Mouse (Mus musculus): ENCODE measurements around the gene Atp5d.

- TF ChIP-seq POLR2A (IDR thresholded peaks at IDR 0.05; ENCODE audit: insufficient read depth, low read length) (no peak), CTCF (IDR thresholded peaks at IDR 0.05; ENCODE audit: low read depth, low read length) (no peak)
Observed at GRCm38 (mm10) chr10:80179068-80180051, 40.9 kb downstream of the Atp5d start, which contains the start of gene Efna2.
